Mouse (Mus musculus): Measurements from ENCODE around the gene Ctr9. TPM values are rescaled to one million over a fixed set of nuclear protein-coding genes. Genes with fewer than 3 reads are reported as not detected.

The Ctr9 gene
- polyA plus RNA-seq, 1 experiment from 2014 or later: 62.7 TPM

DNA sequence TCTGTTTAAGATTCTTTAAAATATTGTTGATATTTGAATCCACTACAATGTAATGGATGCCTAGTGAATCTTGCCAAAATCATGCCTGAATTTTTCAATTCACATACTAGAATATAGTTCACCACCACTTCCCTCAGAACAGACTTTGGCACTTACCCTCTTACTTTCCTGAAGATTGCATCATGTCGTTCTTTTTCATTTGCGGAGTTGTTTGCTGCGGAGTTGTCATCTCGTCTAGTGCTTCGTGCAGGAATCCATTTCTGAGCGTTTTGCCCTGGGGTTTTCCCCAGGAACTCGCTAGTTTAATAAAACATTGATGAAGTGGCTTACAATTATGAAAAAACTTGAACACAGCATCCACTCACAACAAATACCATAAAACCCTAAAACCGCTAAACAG, 51.3 kb downstream of the Ctr9 start:
- H3K9me3 ChIP-seq: no peaks in the 10 kb centered on the region
- H3K4me2 ChIP-seq: peak overlapping the region; percentile 62; the same call in 1 of the 2 replicates
- 69% methylated on average over 8 of the region's 8 CpGs for WGBS
- ATAC-seq (ENCODE audit: insufficient number of reproducible peaks, low FRiP score, low TSS enrichment, low read depth): no peak
- H3K4me3 ChIP-seq: no peak overlapping the region
- no peak overlapping the region for H3K9ac ChIP-seq
- no peak overlapping the region for H3K27ac ChIP-seq
- no peaks in the 10 kb centered on the region for H3K27me3 ChIP-seq
- H3K4me1 ChIP-seq: peaks cover 22% of the 10 kb centered on the region
- peaks cover 58% of the 10 kb centered on the region for H3K36me3 ChIP-seq

DNA sequence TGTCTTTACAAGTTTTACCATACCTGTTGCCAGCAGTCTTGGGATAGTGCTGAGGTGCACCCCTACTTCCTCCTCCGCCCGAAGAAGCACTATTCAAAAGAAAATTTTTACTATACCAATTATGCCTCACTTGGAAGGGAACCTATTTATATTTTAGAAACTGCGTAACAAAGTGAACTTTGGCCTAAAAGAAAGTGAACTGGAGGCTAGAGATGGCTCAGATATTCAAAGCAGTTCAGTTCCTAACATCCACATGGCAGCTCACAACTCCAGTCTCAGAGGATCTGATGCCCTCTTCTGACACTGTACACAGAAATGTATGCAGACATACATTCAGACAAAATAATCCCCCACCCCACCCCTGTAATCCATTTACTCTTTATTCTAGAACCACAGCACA, 52.1 kb downstream of the Ctr9 start:
- Histone ChIP-seq H3K36me3 (peaks cover 52% of the 10 kb centered on the region), H3K27me3 (no peaks in the 10 kb centered on the region), H3K9me3 (no peaks in the 10 kb centered on the region), H3K27ac (no peak overlapping the region), H3K4me2 (peak overlapping the region; percentile 62), H3K4me1 (peaks cover 22% of the 10 kb centered on the region), H3K9ac (peak overlapping the region; percentile 98; the same call in 1 of the 2 replicates), H3K4me3 (peak overlapping the region; percentile 85)
- no peak for ATAC-seq (ENCODE audit: insufficient number of reproducible peaks, low FRiP score, low TSS enrichment, low read depth)
- WGBS: 74% methylated on average over 3 of the region's 3 CpGs

- H3K36me3 ChIP-seq: peaks cover 38% of the 10 kb centered on the region
- no peaks in the 10 kb centered on the region for H3K27me3 ChIP-seq
- peaks cover 20% of the 10 kb centered on the region for H3K4me1 ChIP-seq
- 1% methylated on average over 78 of the region's 83 CpGs for WGBS
- H3K4me3 ChIP-seq: peak overlapping the region; percentile 85
- peak; percentile 77 for ATAC-seq (ENCODE audit: insufficient number of reproducible peaks, low FRiP score, low TSS enrichment, low read depth)
- peak overlapping the region; percentile 62 for H3K4me2 ChIP-seq
- H3K9ac ChIP-seq: peak overlapping the region; percentile 98
- H3K9me3 ChIP-seq: no peaks in the 10 kb centered on the region
- H3K27ac ChIP-seq: peak overlapping the region; percentile 99
Observed at GRCm38 (mm10) chr7:111082043-111082821, 53.5 kb downstream of the Ctr9 start.

DNA sequence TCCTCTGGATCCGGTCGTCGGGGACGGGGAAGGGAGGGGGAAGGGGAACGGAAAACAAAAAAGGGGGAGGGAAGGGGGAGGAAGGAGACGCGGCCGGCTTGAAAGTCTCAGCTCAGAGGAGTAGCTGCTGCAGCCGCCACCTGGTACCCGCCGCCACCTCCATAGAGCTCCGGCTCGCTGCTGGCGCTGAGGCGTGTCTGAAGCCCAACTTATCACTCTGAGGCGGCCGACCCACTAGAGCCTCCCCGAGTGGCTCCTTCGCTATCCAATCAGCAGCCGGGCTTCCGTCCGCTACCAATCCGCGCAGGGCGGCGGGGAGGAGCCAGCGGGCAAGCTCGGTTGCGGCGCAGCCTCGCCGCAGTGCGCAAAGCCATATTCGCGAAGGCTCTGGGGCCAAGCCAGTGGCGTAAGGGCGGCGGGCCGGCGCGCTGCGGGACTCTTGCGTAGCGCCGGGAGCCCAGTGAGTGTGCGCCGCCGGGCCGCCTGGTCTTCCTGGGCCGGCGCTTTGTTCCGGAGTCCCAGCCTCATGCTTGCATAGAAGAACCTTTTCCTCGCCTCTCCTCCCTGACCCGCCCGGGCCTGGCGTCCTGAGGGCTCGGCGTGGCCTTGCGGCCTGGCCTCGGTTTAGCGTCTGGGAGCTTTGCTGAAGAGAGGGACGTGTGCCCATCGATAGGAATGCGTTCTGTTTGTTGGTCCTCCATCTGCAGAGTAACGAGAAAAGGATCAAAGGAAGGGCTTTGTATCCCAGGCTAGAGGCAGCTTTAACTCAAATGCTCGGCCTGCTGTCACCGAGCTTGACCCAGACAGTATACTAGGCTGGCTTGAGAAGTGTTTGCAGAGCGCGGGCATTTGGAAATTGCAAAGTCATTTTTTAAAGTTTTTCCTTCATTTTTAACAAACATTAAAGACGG, 54.3 kb downstream of the Ctr9 start, which contains the start of gene Eif4g2:
Gene Eif4g2 (minus strand): TSS at position 209 of the 911 bp plus-strand sequence.
- peak within 1 kb of the TSS; percentile 85 for H3K4me3 ChIP-seq
- no peaks in the 10 kb centered on the region for H3K27me3 ChIP-seq
- peak within 1 kb of the TSS; percentile 99 for H3K27ac ChIP-seq
- H3K9me3 ChIP-seq: no peaks in the 10 kb centered on the region
- ATAC-seq (ENCODE audit: insufficient number of reproducible peaks, low FRiP score, low TSS enrichment, low read depth): peak; percentile 100
- under 1% methylated on average over 70 of the region's 70 CpGs for WGBS
- peak within 1 kb of the TSS; percentile 98 for H3K9ac ChIP-seq
- peak within 1 kb of the TSS; percentile 62 for H3K4me2 ChIP-seq
- H3K4me1 ChIP-seq: peaks cover 20% of the 10 kb centered on the region
- peaks cover 30% of the 10 kb centered on the region for H3K36me3 ChIP-seq

DNA sequence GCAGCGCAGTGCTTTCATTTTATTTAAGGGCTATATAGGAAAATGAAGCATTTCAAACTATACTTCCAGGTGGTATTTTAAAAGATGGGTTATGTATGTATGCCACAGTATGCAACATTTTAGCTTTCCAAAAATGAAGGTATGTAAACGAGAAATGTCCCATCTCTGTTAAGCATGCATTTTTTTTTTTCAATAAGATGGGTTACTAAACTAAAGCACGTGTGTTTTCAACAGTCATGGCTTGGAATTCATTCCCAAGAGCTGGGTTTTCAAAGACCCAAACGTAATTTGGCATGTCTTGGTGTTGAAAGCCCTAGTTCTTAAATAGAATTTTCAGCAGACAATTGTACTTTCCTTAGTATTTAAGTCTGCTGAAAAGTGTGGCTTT, 55.0 kb downstream of the Ctr9 start:
- 4% methylated on average over 4 of the region's 4 CpGs for WGBS

DNA sequence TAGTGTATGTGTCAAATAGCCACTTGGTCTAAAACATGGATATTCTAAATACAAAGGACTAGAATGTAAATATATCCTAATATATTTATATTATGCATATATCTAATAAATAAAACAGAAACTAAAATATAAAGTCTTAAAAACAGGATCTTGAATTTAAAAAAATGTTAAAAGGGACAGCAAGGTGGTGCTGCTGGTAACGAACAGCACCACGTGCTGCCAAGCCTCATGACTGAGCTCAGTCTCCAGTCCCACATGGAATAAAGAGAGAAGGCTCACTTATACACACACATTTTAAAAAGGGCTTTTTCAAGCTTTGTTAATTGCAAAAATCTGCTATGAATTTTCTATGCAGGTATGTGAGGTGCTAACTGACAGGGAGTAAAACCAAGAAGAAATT, 55.7 kb downstream of the Ctr9 start:
- no peak overlapping the region for H3K9ac ChIP-seq
- no peak overlapping the region for H3K4me2 ChIP-seq
- H3K4me3 ChIP-seq: no peak overlapping the region
- no peak for ATAC-seq (ENCODE audit: insufficient number of reproducible peaks, low FRiP score, low TSS enrichment, low read depth)
- no peak overlapping the region for H3K27ac ChIP-seq
- peaks cover 19% of the 10 kb centered on the region for H3K36me3 ChIP-seq
- no peaks in the 10 kb centered on the region for H3K27me3 ChIP-seq
- WGBS: 55% methylated on average over 2 of the region's 2 CpGs
- no peaks in the 10 kb centered on the region for H3K9me3 ChIP-seq
- peaks cover 19% of the 10 kb centered on the region for H3K4me1 ChIP-seq

More for the DNA sequence above, 55.0 kb downstream of the Ctr9 start:
- Histone ChIP-seq H3K4me1 (peaks cover 20% of the 10 kb centered on the region), H3K27me3 (no peaks in the 10 kb centered on the region), H3K27ac (peak overlapping the region; percentile 99), H3K9ac (peak overlapping the region; percentile 66; the same call in 1 of the 2 replicates), H3K9me3 (no peaks in the 10 kb centered on the region), H3K4me2 (peak overlapping the region; percentile 40), H3K36me3 (peaks cover 25% of the 10 kb centered on the region), H3K4me3 (peak overlapping the region; percentile 85)
- no peak for ATAC-seq (ENCODE audit: insufficient number of reproducible peaks, low FRiP score, low TSS enrichment, low read depth)

GRCm38 (mm10) chr7:111085153-111085552, 56.4 kb downstream of the Ctr9 start:
- no peak overlapping the region for H3K4me2 ChIP-seq
- no peaks in the 10 kb centered on the region for H3K27me3 ChIP-seq
- H3K4me1 ChIP-seq: peaks cover 14% of the 10 kb centered on the region
- no peak overlapping the region for H3K4me3 ChIP-seq
- H3K27ac ChIP-seq: no peak overlapping the region
- peaks cover 12% of the 10 kb centered on the region for H3K36me3 ChIP-seq
- no peak for ATAC-seq (ENCODE audit: insufficient number of reproducible peaks, low FRiP score, low TSS enrichment, low read depth)
- no peak overlapping the region for H3K9ac ChIP-seq
- H3K9me3 ChIP-seq: no peaks in the 10 kb centered on the region

DNA sequence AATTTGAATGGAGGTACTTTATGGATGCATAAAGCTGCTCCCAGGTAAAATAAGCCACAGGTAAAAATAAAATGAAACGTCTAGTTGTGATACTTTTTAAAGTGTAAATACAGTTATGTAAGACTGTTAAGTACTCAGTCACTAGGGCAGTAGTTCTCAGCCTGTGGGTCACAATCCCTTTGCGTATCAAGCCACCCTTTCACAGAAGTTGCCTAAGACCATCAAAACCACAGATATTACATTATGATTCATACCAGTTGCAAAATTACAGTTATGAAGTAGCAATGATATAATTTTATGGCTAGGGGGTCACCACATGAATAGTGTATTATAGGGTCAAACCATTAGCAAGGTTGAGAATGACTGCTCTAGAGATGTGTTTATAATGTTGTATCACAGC, 66.4 kb downstream of the Ctr9 start:
- Histone ChIP-seq H3K36me3 (no peaks in the 10 kb centered on the region), H3K4me2 (no peak overlapping the region), H3K9ac (no peak overlapping the region), H3K27ac (no peak overlapping the region), H3K27me3 (no peaks in the 10 kb centered on the region), H3K9me3 (no peaks in the 10 kb centered on the region), H3K4me3 (no peak overlapping the region), H3K4me1 (no peaks in the 10 kb centered on the region)
- no peak for ATAC-seq (ENCODE audit: insufficient number of reproducible peaks, low FRiP score, low TSS enrichment, low read depth)
- 84% methylated on average over 2 of the region's 2 CpGs for WGBS

DNA sequence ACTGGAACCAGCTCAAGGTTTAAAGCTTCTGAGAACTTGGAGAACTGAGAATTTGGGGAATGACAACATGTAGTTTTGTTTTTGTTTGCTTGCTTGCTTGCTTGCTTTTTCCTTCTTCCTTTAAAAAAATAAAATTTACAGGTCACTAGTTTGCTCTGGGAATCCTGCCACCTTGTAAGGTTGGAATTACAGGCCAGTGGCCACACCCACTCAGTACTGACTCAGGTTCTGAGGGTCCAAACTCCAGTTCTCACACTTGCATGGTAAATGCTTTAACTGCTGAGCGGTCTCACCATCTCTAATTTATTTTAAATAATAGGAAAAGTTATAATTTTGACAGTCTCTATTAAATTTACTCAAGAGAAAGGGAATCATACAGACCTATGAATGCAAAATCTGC, 69.4 kb downstream of the Ctr9 start:
- ATAC-seq (ENCODE audit: insufficient number of reproducible peaks, low FRiP score, low TSS enrichment, low read depth): no peak
- H3K27ac ChIP-seq: no peak overlapping the region
- H3K9me3 ChIP-seq: no peaks in the 10 kb centered on the region
- H3K4me1 ChIP-seq: no peaks in the 10 kb centered on the region
- no peaks in the 10 kb centered on the region for H3K27me3 ChIP-seq
- 94% methylated on average over 1 of the region's 1 CpGs for WGBS
- no peak overlapping the region for H3K4me3 ChIP-seq
- no peak overlapping the region for H3K9ac ChIP-seq
- no peak overlapping the region for H3K4me2 ChIP-seq
- H3K36me3 ChIP-seq: no peaks in the 10 kb centered on the region

Other genes with a start within 250 kb of the Ctr9 start
- gene Rnf141, start 184.5 kb upstream of the Ctr9 start, polyA plus RNA-seq (2015; fragmentation: Nextera tagmentation; extraction: Ambion mirVana): 18.6 and 24.4 TPM in 2 replicates
- 14.6 and 19.4 TPM in 2 replicates for gene Lyve1, start 165.7 kb upstream of the Ctr9 start, polyA plus RNA-seq (2015; fragmentation: Nextera tagmentation; extraction: Ambion mirVana)
- 0.96 and 1.8 TPM in 2 replicates for gene Mrvi1, start 46.5 kb upstream of the Ctr9 start, polyA plus RNA-seq (2015; fragmentation: Nextera tagmentation; extraction: Ambion mirVana)
- gene Eif4g2, start 54.1 kb downstream of the Ctr9 start, polyA plus RNA-seq (2015; fragmentation: Nextera tagmentation; extraction: Ambion mirVana): 697 and 725 TPM in 2 replicates